Mouse (Mus musculus): Measurements from ENCODE around the gene Ankrd33b. TPM values are rescaled to one million over a fixed set of nuclear protein-coding genes. Genes with fewer than 3 reads are reported as not detected.

The Ankrd33b gene
- polyA plus RNA-seq, 1 experiment from 2014 or later: 1.7 TPM

DNA sequence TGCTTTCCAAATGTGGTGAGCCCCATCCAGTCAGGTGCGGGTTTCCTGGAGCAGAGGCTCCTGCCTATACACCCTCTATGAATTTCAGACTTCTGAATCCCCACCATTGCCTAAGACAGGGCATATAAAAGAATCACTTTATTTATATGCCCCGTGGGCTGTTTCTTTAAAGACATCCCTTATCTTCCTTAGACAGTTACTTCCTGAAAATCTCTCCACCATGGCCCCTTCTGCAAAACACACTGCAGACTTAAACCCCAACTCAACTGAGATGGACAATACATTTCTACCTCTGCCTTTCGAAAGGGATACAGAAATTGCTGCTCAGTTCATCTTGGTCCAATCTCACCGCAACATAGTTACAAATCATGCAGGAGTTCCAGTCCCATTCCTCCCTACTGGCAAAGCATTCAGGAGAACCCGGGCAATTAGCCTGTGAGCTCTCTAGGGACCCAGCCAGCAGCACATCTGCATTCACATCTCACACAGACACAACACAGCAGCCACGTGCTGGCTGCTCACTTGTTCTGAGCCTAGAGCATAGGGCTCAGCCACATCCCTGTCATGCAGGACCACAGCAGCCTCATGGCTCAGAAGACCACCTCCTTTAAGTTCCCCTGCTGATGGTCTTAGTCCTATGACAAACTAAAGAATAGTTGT is 68.1 kb downstream of the Ankrd33b start:
- 57% methylated on average over 6 of the region's 6 CpGs for WGBS
- Histone ChIP-seq H3K27ac (ENCODE audit: poor library complexity, severe bottlenecking) (no peak overlapping the region), H3K4me1 (replicated peaks) (peaks cover 28% of the 10 kb centered on the region), H3K9me3 (replicated peaks) (no peaks in the 10 kb centered on the region), H3K36me3 (no peaks in the 10 kb centered on the region), H3K4me3 (no peak overlapping the region), H3K27me3 (replicated peaks) (peaks cover 40% of the 10 kb centered on the region), H3K9ac (no peak overlapping the region), H3K4me2 (no peak overlapping the region)
- ATAC-seq (ENCODE audit: insufficient number of reproducible peaks, low FRiP score): no peak

DNA sequence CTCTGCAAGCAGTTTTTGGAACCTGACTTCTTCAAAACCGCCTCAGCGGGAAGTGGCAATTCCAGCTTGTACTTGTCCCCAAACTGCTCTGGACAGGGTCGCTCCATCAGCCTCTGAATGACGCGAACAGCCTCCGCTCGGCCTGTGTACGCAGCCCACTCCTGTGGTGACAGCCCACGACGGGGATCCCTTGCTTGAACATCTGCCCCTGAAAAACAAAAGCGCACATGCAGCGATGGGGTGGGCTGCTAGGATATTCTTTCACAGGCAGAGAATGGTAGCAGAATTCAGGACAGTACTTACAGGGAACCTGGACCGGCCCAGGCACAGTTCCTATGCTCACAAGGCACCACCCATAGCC is 69.8 kb downstream of the Ankrd33b start:
- ATAC-seq (ENCODE audit: insufficient number of reproducible peaks, low FRiP score): no peak
- Histone ChIP-seq H3K4me1 (replicated peaks) (peaks cover 31% of the 10 kb centered on the region), H3K36me3 (no peaks in the 10 kb centered on the region), H3K27ac (ENCODE audit: poor library complexity, severe bottlenecking) (no peak overlapping the region), H3K9me3 (replicated peaks) (no peaks in the 10 kb centered on the region), H3K4me2 (peak overlapping the region; percentile 70), H3K9ac (0 out of 2 replicates have a peak overlapping the region, but pooled peaks have one; percentile 53), H3K27me3 (replicated peaks) (peaks cover 42% of the 10 kb centered on the region), H3K4me3 (peak overlapping the region; percentile 37)
- 24% methylated on average over 13 of the region's 13 CpGs for WGBS

- Histone ChIP-seq H3K4me2 (peak overlapping the region; percentile 70), H3K4me1 (replicated peaks) (peaks cover 30% of the 10 kb centered on the region), H3K9me3 (replicated peaks) (no peaks in the 10 kb centered on the region), H3K27me3 (replicated peaks) (peaks cover 42% of the 10 kb centered on the region), H3K9ac (peak overlapping the region; percentile 53), H3K36me3 (no peaks in the 10 kb centered on the region), H3K27ac (ENCODE audit: poor library complexity, severe bottlenecking) (no peak overlapping the region), H3K4me3 (peak overlapping the region; percentile 37)
- 13% methylated on average over 40 of the region's 40 CpGs for WGBS
- ATAC-seq (ENCODE audit: insufficient number of reproducible peaks, low FRiP score): no peak; the same call in 1 of the 2 replicates
Observed at GRCm38 (mm10) chr15:31296882-31297776, 70.4 kb downstream of the Ankrd33b start.

- Histone ChIP-seq H3K4me2 (no peak overlapping the region), H3K9ac (no peak overlapping the region), H3K9me3 (replicated peaks) (no peaks in the 10 kb centered on the region), H3K4me3 (no peak overlapping the region), H3K36me3 (no peaks in the 10 kb centered on the region), H3K27me3 (replicated peaks) (peaks cover 42% of the 10 kb centered on the region), H3K4me1 (replicated peaks) (peaks cover 26% of the 10 kb centered on the region), H3K27ac (ENCODE audit: poor library complexity, severe bottlenecking) (no peak overlapping the region)
- ATAC-seq (ENCODE audit: insufficient number of reproducible peaks, low FRiP score): no peak
- WGBS: 27% methylated on average over 2 of the region's 2 CpGs
Observed at GRCm38 (mm10) chr15:31294311-31294710, 73.2 kb downstream of the Ankrd33b start.

DNA sequence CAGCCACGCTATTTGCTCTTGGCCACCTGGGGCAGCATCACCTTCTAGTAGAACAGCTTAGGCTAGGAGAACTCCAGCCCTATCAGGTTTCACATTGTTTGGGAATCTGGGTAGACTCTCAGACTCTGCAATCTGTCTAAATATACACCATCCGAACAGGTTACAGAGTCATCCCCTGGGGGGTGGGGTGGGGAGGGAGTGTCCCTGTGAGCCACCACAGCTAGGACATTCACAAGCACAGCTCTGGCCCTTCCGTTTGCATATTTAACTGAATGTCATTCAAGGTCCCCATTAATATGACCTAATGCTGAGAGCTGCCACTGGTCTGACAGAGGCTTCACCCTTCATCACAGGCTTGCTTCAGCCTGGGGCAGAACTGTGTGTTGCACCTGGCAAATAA is 74.9 kb downstream of the Ankrd33b start:
- Histone ChIP-seq H3K36me3 (no peaks in the 10 kb centered on the region), H3K4me1 (replicated peaks) (peaks cover 20% of the 10 kb centered on the region), H3K9me3 (replicated peaks) (no peaks in the 10 kb centered on the region), H3K27ac (ENCODE audit: poor library complexity, severe bottlenecking) (no peak overlapping the region), H3K4me2 (no peak overlapping the region), H3K9ac (no peak overlapping the region), H3K27me3 (replicated peaks) (peaks cover 32% of the 10 kb centered on the region), H3K4me3 (no peak overlapping the region)
- 24% methylated on average over 3 of the region's 3 CpGs for WGBS
- peak; percentile 50 for ATAC-seq (ENCODE audit: insufficient number of reproducible peaks, low FRiP score)

- Histone ChIP-seq H3K4me1 (replicated peaks) (peaks cover 8% of the 10 kb centered on the region), H3K36me3 (no peaks in the 10 kb centered on the region), H3K27ac (ENCODE audit: poor library complexity, severe bottlenecking) (no peak overlapping the region), H3K9me3 (replicated peaks) (no peaks in the 10 kb centered on the region), H3K4me3 (no peak overlapping the region), H3K27me3 (replicated peaks) (no peaks in the 10 kb centered on the region), H3K4me2 (no peak overlapping the region), H3K9ac (no peak overlapping the region)
- 83% methylated on average over 3 of the region's 3 CpGs for WGBS
- no peak for ATAC-seq (ENCODE audit: insufficient number of reproducible peaks, low FRiP score)
Observed at GRCm38 (mm10) chr15:31285695-31286094, 81.8 kb downstream of the Ankrd33b start.

GRCm38 (mm10) chr15:31284922-31285631 is 82.4 kb downstream of the Ankrd33b start:
- Histone ChIP-seq H3K9me3 (replicated peaks) (no peaks in the 10 kb centered on the region), H3K4me3 (no peak overlapping the region), H3K9ac (no peak overlapping the region), H3K4me2 (no peak overlapping the region), H3K36me3 (no peaks in the 10 kb centered on the region), H3K27me3 (replicated peaks) (no peaks in the 10 kb centered on the region), H3K4me1 (replicated peaks) (peaks cover 9% of the 10 kb centered on the region), H3K27ac (ENCODE audit: poor library complexity, severe bottlenecking) (no peak overlapping the region)
- 67% methylated on average over 17 of the region's 17 CpGs for WGBS
- no peak for ATAC-seq (ENCODE audit: insufficient number of reproducible peaks, low FRiP score)

DNA sequence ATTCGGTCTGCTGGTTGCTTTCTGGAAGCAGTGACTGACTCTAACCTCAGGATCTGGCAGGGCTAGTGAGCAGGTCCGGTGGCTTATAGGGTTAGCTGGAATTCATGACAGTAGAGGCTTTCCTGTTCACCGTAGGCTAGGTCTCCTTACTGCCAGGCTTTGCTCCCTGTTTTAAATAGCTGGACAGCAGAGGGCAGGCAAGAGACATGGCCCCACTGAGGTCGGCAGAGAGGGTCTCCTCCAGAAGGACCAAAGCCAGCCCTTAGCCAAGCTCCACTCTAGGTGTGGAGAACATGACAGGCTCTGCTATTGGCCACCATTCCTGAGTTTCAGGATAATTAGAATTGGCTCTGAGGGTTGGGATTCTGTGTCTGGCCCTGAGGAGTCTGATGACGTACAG is 83.4 kb downstream of the Ankrd33b start:
- H3K27me3 ChIP-seq (replicated peaks): no peaks in the 10 kb centered on the region
- H3K9ac ChIP-seq: no peak overlapping the region
- WGBS: 53% methylated on average over 5 of the region's 5 CpGs
- H3K4me3 ChIP-seq: no peak overlapping the region
- no peak overlapping the region for H3K27ac ChIP-seq (ENCODE audit: poor library complexity, severe bottlenecking)
- peaks cover 9% of the 10 kb centered on the region for H3K4me1 ChIP-seq (replicated peaks)
- no peak for ATAC-seq (ENCODE audit: insufficient number of reproducible peaks, low FRiP score)
- no peaks in the 10 kb centered on the region for H3K36me3 ChIP-seq
- H3K9me3 ChIP-seq (replicated peaks): no peaks in the 10 kb centered on the region
- no peak overlapping the region for H3K4me2 ChIP-seq

GRCm38 (mm10) chr15:31282353-31282752 is 85.2 kb downstream of the Ankrd33b start:
- no peak for ATAC-seq (ENCODE audit: insufficient number of reproducible peaks, low FRiP score)
- Histone ChIP-seq H3K36me3 (no peaks in the 10 kb centered on the region), H3K4me3 (no peak overlapping the region), H3K27ac (ENCODE audit: poor library complexity, severe bottlenecking) (no peak overlapping the region), H3K9ac (no peak overlapping the region), H3K4me2 (no peak overlapping the region), H3K27me3 (replicated peaks) (no peaks in the 10 kb centered on the region), H3K9me3 (replicated peaks) (no peaks in the 10 kb centered on the region), H3K4me1 (replicated peaks) (peaks cover 9% of the 10 kb centered on the region)
- WGBS: 72% methylated on average over 3 of the region's 3 CpGs

DNA sequence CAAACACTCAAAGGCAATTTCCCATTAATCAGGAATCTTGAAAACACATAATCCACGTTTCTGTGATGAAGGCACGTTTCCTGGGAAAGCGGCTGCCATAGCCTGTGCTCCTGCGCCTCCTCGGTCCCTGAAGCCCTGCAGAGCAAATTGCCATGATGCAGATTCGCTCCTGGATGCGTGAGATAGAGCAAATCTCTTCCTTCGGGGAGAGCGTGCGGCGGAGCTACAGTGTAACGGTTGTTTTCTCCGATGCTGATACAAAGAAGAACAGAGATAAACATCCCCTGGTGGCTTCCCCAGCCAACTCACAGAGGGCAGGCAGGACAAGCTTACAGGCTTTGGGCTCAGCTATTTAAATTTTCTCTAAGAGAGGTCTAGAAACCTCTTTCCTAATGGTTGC is 85.7 kb downstream of the Ankrd33b start:
- ATAC-seq (ENCODE audit: insufficient number of reproducible peaks, low FRiP score): no peak
- peaks cover 9% of the 10 kb centered on the region for H3K4me1 ChIP-seq (replicated peaks)
- H3K27ac ChIP-seq (ENCODE audit: poor library complexity, severe bottlenecking): no peak overlapping the region
- no peaks in the 10 kb centered on the region for H3K9me3 ChIP-seq (replicated peaks)
- WGBS: 48% methylated on average over 13 of the region's 13 CpGs
- no peak overlapping the region for H3K4me3 ChIP-seq
- no peak overlapping the region for H3K9ac ChIP-seq
- H3K27me3 ChIP-seq (replicated peaks): no peaks in the 10 kb centered on the region
- H3K4me2 ChIP-seq: no peak overlapping the region
- no peaks in the 10 kb centered on the region for H3K36me3 ChIP-seq

DNA sequence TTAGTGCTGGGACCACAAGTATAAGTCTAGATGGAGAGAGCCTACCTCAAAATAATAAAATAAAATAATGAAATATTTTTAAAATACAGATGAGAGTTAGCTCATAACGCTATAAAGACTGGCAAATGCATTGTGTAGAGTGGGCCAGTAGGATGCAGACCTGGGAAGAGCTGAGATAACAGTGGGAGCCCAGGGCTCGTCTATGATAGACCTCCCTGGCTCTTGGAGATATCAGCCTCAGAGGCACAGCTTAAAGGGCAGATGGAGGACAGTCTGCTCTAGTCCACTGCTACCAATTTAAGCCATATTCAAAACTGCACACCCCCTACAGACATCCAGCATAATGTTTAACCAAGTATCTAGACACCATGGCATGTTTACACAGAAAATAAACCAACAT is 86.8 kb downstream of the Ankrd33b start:
- H3K9ac ChIP-seq: no peak overlapping the region
- 40% methylated on average over 2 of the region's 2 CpGs for WGBS
- H3K36me3 ChIP-seq: no peaks in the 10 kb centered on the region
- H3K4me1 ChIP-seq (replicated peaks): peaks cover 9% of the 10 kb centered on the region
- H3K27me3 ChIP-seq (replicated peaks): no peaks in the 10 kb centered on the region
- no peak overlapping the region for H3K4me2 ChIP-seq
- no peaks in the 10 kb centered on the region for H3K9me3 ChIP-seq (replicated peaks)
- ATAC-seq (ENCODE audit: insufficient number of reproducible peaks, low FRiP score): no peak
- no peak overlapping the region for H3K27ac ChIP-seq (ENCODE audit: poor library complexity, severe bottlenecking)
- no peak overlapping the region for H3K4me3 ChIP-seq

Measured in heart, embryonic 12.5 days (tissue).